Mouse (Mus musculus) G1E (cell line): ENCODE measurements around the gene Grik2.

ENCODE experiments used
- CTCF ChIP-seq: IDR thresholded peaks from 2 replicates; pipeline ENCODE4 v1.5.1; 2012; ENCODE audit warnings: low read depth, low read length, inconsistent platforms, mixed read lengths
- TAL1 ChIP-seq: conservative IDR thresholded peaks from 2 replicates; pipeline ENCODE4 v1.6.1; 2012; ENCODE audit warnings: low read depth, low read length, inconsistent platforms, mixed read lengths

DNA sequence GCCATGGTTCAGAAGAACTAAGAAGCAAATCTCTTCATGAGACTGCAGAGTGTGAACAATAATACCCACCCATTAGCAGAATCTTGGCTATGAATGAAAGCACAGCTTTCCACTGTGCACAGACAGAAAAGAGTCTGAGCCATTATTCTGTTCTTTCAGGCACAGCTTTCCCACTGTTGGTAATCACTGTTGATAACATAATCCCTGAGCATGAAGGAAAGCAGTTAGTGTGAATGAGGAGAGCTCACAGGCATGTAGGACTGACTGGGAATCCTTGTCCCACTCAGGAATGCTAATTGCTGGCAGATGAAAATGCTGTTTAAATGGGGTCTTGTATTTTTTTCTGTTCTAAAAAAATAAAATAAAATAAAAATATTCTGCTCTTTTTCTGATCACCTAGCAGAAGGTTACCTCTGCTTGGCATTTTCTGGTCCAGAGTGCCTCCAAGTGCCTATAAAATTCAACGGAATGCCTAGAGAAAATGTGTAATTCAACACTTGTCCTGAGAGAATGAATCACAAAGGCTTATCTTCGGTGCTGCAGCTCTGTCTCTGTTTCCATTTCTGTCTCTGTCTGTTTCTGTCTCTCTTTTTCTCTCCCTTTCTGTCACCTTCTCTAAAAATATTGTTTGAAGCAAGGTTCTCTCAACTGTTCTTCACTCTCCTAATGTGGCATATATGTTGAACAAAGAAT lies 532.2 kb downstream of the Grik2 start:
- TF ChIP-seq TAL1 = no peak
- TF ChIP-seq CTCF = no peak
